Mouse (Mus musculus): Measurements from ENCODE around the gene Lrrc52. TPM values are rescaled to one million over a fixed set of nuclear protein-coding genes. Genes with fewer than 3 reads are reported as not detected.

Lrrc52 gene
- polyA plus RNA-seq (2021): not detected

DNA sequence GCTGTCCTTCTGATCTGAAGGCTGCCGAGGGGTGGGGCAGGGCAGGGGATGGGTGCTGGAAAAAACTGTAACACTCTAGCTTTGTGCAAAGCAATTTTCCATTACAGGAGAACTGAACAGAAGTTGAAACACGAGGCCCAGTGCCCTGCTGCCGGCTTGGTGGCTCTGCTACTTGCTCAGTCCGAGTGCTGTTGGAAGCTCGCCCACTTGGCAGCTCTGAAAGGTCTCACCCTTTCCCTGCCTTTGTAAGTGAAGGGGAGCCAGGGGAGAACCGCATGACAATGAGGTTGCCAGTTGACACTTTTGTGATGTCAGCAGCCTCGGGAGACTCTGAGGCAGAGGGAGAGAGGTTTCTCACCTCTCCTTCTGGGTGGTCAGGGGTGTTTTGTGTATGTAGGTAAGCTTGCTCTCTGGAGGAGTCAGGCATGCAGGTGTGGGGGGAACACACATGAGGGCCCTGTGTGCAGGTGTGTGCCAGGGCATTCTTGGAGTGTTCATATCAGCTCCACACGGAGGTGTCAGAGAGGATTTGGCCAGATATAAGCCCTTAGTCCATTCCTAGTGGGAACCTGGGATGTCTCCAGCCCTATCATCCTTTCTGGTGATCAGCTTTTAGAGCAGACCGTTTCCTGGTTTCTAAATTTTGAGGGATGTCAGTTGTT is at the start of gene Lrrc52:
Lrrc52 (minus strand) TSS at position 16 of the 662 bp plus-strand sequence.
- ATAC-seq: no peak
- POLR2A ChIA-PET: no interaction called here

DNA sequence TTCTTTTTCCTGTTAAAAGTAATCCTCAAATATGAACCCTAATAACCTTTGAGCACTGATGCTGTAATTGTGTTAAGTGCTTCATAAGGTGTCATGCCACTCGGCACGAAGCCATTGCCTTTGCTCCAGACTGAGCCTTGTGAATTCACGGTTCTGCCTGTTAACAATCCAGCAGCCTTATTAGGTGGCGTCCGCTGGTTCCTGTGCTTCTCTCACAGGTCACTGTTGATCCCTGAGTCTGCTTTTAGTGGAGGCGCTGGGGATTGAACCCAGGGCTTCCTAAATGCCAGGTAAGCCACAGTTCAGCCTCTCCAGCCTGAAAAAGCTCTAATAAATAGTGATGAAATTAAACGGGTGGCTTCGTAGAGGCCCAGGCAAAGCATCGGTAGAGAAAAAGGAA is 45.0 kb upstream of the Lrrc52 start:
- no peak for DNase-seq (ENCODE audit: low read depth, low spot score)
- in situ Hi-C loops (cut with MboI; ENCODE audit: low pct_unique_long_range_greater_than_20kb): no loop called here
- TF ChIP-seq CTCF (IDR thresholded peaks at IDR 0.05): no peak
- no peak for ATAC-seq
- ChIA-PET POLR2A (no interaction called here), CTCF (no interaction called here)
- peaks cover 4% of the 10 kb centered on the region for H3K27me3 ChIP-seq

More for the DNA sequence above, at the start of gene Lrrc52:
- DNase-seq (ENCODE audit: low read depth, low spot score): no peak
- peaks cover 24% of the 10 kb centered on the region for H3K27me3 ChIP-seq
- CTCF ChIA-PET: no interaction called here
- in situ Hi-C loops (cut with MboI; ENCODE audit: low pct_unique_long_range_greater_than_20kb): no loop called here
- TF ChIP-seq CTCF (IDR thresholded peaks at IDR 0.05): no peak

GRCm38 (mm10) chr1:167506048-167506447 is 39.5 kb upstream of the Lrrc52 start:
- CTCF ChIA-PET: no interaction called here
- peaks cover 31% of the 10 kb centered on the region for H3K27me3 ChIP-seq
- ATAC-seq: no peak
- no peak for TF ChIP-seq CTCF (IDR thresholded peaks at IDR 0.05)
- POLR2A ChIA-PET: no interaction called here
- DNase-seq (ENCODE audit: low read depth, low spot score): no peak
- in situ Hi-C loops (cut with MboI; ENCODE audit: low pct_unique_long_range_greater_than_20kb): no loop called here

GRCm38 (mm10) chr1:167505427-167505826 is 38.8 kb upstream of the Lrrc52 start:
- ATAC-seq: no peak
- DNase-seq (ENCODE audit: low read depth, low spot score): no peak
- ChIA-PET POLR2A (no interaction called here), CTCF (no interaction called here)
- no peak for TF ChIP-seq CTCF (IDR thresholded peaks at IDR 0.05)
- peaks cover 34% of the 10 kb centered on the region for H3K27me3 ChIP-seq
- in situ Hi-C loops (cut with MboI; ENCODE audit: low pct_unique_long_range_greater_than_20kb): no loop called here

DNA sequence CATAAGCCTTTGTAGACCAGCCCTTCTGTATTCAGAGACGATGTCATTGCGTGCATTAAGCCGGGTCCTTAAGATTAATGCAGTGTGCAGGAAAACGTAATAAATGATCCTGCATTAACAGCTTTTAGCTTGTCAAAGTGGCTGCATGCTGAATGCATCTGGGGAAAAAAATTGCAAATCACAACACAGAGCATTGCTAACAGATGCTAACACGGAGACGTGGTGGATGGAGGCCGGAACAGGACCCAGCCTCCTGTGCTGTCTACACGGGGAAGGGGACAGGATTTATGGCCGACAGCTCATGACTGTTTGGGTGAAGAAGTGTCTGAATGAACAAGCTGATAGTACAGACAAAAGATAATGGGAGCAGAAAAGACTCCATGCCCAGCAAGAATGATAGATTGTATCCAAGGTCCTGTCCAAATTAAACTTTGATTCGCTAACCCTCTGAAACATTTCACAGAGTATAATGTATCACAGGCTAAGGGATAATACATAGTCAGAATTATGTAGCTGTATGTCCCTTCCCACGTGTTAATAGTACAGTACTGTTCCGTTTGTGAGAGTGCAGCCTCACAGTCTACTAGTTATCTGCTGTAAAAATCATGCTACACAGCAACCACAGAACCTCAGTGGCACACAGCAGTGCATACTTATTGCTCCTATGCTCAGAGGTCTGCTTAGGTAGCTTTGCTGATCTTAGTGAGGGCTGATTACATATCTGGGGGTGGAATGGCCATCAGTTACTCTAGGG is 32.7 kb upstream of the Lrrc52 start:
- DNase-seq (ENCODE audit: low read depth, low spot score): no peak
- in situ Hi-C loops (cut with MboI; ENCODE audit: low pct_unique_long_range_greater_than_20kb): no loop called here
- CTCF ChIA-PET: no interaction called here
- H3K27me3 ChIP-seq: peaks cover 41% of the 10 kb centered on the region
- no peak for TF ChIP-seq CTCF (IDR thresholded peaks at IDR 0.05)
- POLR2A ChIA-PET: no interaction called here
- ATAC-seq: no peak

GRCm38 (mm10) chr1:167497991-167498390 is 31.4 kb upstream of the Lrrc52 start:
- H3K27me3 ChIP-seq: peaks cover 32% of the 10 kb centered on the region
- in situ Hi-C loops (cut with MboI; ENCODE audit: low pct_unique_long_range_greater_than_20kb): no loop called here
- CTCF ChIA-PET: no interaction called here
- TF ChIP-seq CTCF (IDR thresholded peaks at IDR 0.05): no peak
- no peak for ATAC-seq
- POLR2A ChIA-PET: no interaction called here
- no peak for DNase-seq (ENCODE audit: low read depth, low spot score)

DNA sequence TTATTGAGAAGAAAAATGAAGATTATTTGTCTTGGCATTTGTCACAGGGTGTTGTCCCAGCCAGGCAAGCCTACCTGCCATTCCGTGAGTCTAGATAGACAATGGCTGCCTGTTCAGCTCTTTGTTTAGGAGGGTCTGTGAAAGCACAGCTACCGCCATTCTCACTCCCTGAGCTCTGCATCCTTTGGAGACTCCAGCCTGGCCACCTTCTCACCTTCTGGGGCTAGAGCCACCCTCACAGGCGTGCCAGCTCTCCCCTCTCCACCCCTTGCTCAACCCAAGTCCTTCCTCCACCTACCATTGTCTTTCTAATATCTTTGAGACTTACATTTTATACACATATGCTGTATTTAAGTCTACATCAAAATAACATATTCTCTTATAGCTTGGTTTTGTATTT is 31.0 kb upstream of the Lrrc52 start:
- POLR2A ChIA-PET: no interaction called here
- CTCF ChIA-PET: no interaction called here
- no peak for ATAC-seq
- no peak for DNase-seq (ENCODE audit: low read depth, low spot score)
- in situ Hi-C loops (cut with MboI; ENCODE audit: low pct_unique_long_range_greater_than_20kb): no loop called here
- peaks cover 31% of the 10 kb centered on the region for H3K27me3 ChIP-seq
- TF ChIP-seq CTCF (IDR thresholded peaks at IDR 0.05): no peak

- ATAC-seq: no peak
- H3K27me3 ChIP-seq: peaks cover 4% of the 10 kb centered on the region
- ChIA-PET POLR2A (no interaction called here), CTCF (no interaction called here)
- no peak for TF ChIP-seq CTCF (IDR thresholded peaks at IDR 0.05)
- no peak for DNase-seq (ENCODE audit: low read depth, low spot score)
- in situ Hi-C loops (cut with MboI; ENCODE audit: low pct_unique_long_range_greater_than_20kb): no loop called here
Observed at GRCm38 (mm10) chr1:167491501-167491900, 24.9 kb upstream of the Lrrc52 start.

DNA sequence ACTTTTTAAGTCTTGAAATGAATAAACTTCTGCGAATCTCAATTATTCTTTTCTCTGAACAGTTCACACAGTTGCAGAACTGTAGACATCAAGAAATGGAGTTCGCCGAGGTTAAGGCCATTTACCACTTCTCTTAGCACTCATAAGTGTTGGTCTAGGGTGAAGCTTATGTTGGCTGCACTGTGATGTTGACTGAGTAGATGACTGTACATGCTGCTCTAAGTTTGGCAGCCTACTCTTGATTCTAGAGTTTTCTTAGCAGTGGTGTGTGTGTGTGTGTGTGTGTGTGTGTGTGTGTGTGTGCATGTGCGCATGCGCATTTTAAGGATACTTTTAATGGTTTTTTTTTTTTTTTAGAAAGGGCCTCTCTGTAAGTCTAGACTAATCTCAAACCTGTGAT is 21.4 kb upstream of the Lrrc52 start:
- DNase-seq (ENCODE audit: low read depth, low spot score) (no peak), ATAC-seq (no peak)
- in situ Hi-C loops (cut with MboI; ENCODE audit: low pct_unique_long_range_greater_than_20kb): no loop called here
- TF ChIP-seq CTCF (IDR thresholded peaks at IDR 0.05): no peak
- peaks cover 4% of the 10 kb centered on the region for H3K27me3 ChIP-seq
- CTCF ChIA-PET: no interaction called here
- POLR2A ChIA-PET: no interaction called here

GRCm38 (mm10) chr1:167486959-167487680 is 20.5 kb upstream of the Lrrc52 start:
- H3K27me3 ChIP-seq: peaks cover 4% of the 10 kb centered on the region
- ATAC-seq: no peak
- ChIA-PET CTCF (no interaction called here), POLR2A (no interaction called here)
- no peak for TF ChIP-seq CTCF (IDR thresholded peaks at IDR 0.05)
- in situ Hi-C loops (cut with MboI; ENCODE audit: low pct_unique_long_range_greater_than_20kb): no loop called here
- DNase-seq (ENCODE audit: low read depth, low spot score): no peak

- in situ Hi-C loops (cut with MboI; ENCODE audit: low pct_unique_long_range_greater_than_20kb): no loop called here
- ATAC-seq: no peak
- no peak for DNase-seq (ENCODE audit: low read depth, low spot score)
- POLR2A ChIA-PET: no interaction called here
- CTCF ChIA-PET: no interaction called here
- peaks cover 4% of the 10 kb centered on the region for H3K27me3 ChIP-seq
- no peak for TF ChIP-seq CTCF (IDR thresholded peaks at IDR 0.05)
Observed at GRCm38 (mm10) chr1:167482863-167483262, 16.3 kb upstream of the Lrrc52 start.

All from Patski (cell line).